Mouse (Mus musculus) T-helper 1 cell (primary cell): Measurements from ENCODE around the gene Defb46.

Source experiments
- in situ Hi-C: fragments of 300-600 bp; cut with MboI, MseI; formaldehyde crosslinking; loops from one replicate; pipeline ENCODE4 v1.15.1; 2025; ENCODE audit warnings: high pct_unique_total_duplicates

Gene Defb46

DNA sequence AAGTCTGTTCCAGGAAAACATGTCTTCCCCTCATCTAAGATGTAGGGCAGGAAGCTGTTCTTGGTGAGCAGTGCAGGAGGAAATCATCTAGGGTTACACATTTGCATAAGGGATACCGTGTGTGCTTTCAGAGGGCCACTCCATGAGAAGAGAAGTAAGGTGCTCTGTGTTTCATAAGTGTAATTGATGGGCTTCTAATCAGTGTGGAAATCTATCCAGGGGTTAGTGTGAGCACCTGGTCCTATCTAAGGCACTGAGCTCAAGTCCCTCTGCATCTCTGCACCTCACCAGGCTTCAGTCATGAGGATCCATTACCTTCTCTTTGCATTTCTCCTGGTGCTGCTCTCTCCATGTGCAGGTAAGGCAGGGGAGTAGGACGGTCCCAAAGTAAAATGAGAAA, at the start of gene Defb46:
Gene Defb46, plus strand, starts transcription at position 301 of the 400 bp plus-strand sequence.
- in situ Hi-C loops, result no loop called here

DNA sequence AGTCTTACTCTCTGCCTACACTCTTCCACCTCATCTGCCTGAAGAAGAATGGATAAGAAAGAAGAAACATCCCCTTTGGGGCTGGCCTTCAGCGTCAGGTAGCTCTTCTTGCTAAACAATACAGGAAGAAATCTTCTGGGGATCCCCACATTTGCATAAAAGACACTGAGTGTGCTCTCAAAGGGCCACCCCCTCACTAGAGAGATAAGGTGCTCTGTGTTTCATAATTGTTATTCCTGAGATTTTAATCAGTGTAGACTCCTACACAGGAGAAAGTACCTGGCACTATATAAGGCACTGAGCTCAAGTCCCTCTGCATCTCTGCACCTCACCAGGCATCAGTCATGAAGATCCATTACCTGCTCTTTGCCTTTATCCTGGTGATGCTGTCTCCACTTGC, 14.6 kb upstream of the Defb46 start, which contains the start of gene Defb6:
Gene Defb6, plus strand, starts transcription at position 318 of the 400 bp plus-strand sequence.
- in situ Hi-C loops, result no loop called here

DNA sequence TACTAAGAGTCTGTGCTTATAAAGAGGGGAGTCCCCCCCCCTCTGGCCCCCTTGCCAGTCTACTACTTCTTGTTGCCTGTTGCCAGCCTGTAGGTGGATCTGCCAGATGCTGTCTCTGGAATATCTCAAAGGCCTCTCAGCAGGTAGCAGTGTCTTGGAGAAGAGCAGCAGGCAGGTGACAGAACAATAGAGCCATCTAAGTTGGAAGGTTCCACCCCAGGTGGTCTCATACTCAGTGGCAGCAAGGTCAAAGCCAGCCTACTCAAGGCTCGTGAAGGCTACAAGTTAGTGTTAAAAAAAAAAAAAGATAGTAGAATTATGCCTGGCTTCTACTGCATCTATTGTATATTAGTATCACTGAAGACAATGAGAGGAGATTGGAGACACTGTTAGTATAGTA, 1.6 kb upstream of the Defb46 start:
- in situ Hi-C loops, result no loop called here

DNA sequence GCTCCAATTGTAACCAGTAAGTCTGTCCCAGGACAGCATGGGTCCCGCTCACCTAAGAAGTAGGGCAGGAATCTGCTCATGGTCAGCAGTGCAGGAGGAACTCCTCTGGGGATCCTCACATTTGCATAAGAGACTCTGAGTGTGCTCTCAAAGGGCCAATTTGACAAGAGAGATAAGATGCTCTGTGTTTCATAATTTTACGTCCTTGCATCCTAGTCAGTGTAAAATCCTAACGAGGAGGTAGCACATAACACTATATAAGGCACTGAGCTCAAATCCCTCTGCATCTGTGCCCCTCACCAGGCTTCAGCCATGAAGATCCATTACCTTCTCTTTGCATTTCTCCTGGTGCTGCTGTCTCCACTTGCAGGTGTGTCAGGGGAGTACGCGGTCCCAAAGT, 7.6 kb downstream of the Defb46 start, which contains the start of gene Defb5:
Gene Defb5, plus strand, starts transcription at position 301 of the 400 bp plus-strand sequence.
- in situ Hi-C loops, result no loop called here

DNA sequence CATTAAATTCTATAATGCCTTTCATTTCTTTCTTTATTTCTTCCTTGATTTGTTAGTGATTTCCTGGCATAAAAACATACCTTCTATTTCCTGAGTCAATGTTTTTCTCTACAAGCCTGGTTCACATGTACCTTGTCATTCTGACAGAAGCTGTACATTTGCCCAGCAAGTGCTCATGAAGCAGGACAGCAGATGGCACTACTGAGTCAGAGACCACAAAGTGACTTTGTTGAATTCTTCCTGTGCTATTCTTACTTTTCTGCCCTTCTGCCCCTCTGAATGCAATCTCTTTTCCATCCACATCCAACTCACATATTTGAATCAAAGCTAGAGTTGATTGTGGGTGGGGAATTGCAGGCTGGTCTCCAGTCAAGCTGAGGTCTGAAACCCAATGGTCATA, 18.4 kb downstream of the Defb46 start:
- in situ Hi-C loops, result no loop called here

DNA sequence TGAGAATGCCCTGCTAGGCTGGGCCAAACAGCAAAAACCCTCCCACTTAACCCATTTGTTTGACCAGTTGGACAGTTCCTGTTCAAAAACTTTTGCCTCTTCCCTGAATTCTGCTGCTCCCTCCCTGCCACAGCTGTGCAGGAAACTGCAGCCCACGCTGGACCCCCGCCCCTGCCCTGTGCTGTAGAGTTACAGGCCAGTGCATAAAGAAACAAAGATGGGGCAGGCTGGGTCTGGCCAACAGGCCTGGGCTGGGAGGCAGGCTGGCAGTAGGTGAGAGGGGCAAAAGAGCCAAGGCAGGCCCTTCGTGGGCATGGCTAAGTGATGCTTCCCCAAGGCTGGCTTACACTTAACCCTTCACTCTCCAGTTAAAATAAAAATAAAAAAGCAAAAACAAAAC, 20.0 kb downstream of the Defb46 start:
- in situ Hi-C loops, result no loop called here
